Mouse (Mus musculus): ENCODE results near the gene Wdr4. TPM values are rescaled to one million over a fixed set of nuclear protein-coding genes. Genes with fewer than 3 reads are reported as not detected.
A peak's percentile ranks its signal among the peaks of the same experiment; 100 is the strongest.

Wdr4 gene
- polyA plus RNA-seq (2015; fragmentation: Nextera tagmentation; extraction: Ambion mirVana): 38.5 and 43.7 TPM in 2 replicates

DNA sequence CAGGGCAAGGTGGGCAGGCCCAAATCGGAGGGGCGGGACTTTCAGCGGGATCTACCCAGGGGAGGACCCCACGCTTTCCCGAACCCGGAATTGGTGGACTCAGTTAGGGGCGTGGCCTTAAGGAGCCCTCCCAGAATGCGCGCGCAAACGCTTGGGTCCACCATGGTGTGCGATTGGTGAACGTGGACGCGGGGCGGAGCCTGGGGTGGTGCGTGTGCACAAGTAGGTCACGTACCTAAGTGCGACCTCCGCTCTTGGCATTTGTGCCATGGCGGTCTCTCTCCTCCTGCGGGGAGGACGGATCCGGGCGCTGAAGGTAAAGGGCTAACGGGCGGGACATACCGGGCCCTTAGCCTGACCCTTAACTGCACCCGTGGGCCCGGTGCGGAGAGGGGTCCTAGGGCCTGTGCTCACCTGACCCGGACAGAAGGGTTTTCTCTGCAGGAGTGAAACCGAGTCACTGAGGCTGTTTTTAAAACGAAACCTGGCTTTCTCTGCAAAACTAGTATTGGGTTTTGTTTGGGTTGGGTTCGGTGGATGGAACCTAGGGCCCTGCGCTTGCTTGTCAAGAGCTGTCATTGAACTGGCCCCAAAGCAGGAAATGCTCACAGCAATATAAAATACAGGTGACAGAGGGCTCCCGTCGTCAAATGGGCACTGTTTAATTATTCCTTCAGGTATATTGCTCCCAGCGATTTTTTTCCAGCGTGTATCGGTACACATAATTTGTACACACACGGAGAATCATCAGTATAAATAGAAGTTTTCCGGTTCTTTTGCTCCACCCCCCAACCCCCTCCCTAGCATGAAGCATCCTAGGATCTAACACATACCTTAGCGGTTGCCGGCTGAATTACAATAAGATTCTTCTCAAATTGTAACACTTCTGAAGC lies at the start of gene Wdr4, which contains the start of gene Ndufv3:
TSS of gene Wdr4 (minus strand) at position 35 of the 893 bp plus-strand sequence.
TSS of gene Ndufv3 (plus strand) at position 170 of the 893 bp plus-strand sequence.
- no peaks in the 10 kb centered on the region for H3K9me3 ChIP-seq (replicated peaks; ENCODE audit: control insufficient read depth, low read length, poor library complexity, severe bottlenecking)
- H3K36me3 ChIP-seq (ENCODE audit: control insufficient read depth, insufficient read depth, low read length): no peaks in the 10 kb centered on the region
- peak; percentile 96 for ATAC-seq
- under 1% methylated on average over 45 of the region's 45 CpGs for WGBS
- H3K4me2 ChIP-seq (ENCODE audit: low read length): peak within 1 kb of the TSS; percentile 77
- no peaks in the 10 kb centered on the region for H3K27me3 ChIP-seq (ENCODE audit: control insufficient read depth, insufficient read depth, low read depth, low read length)
- peak within 1 kb of the TSS; percentile 59 for H3K4me3 ChIP-seq (ENCODE audit: low read depth, low read length)
- peak within 1 kb of the TSS; percentile 79 for H3K27ac ChIP-seq (ENCODE audit: low read length)
- H3K4me1 ChIP-seq (ENCODE audit: control insufficient read depth, insufficient read depth, low read length): peaks cover 20% of the 10 kb centered on the region
- peak within 1 kb of the TSS; percentile 72 for H3K9ac ChIP-seq (ENCODE audit: low read depth, low read length)

DNA sequence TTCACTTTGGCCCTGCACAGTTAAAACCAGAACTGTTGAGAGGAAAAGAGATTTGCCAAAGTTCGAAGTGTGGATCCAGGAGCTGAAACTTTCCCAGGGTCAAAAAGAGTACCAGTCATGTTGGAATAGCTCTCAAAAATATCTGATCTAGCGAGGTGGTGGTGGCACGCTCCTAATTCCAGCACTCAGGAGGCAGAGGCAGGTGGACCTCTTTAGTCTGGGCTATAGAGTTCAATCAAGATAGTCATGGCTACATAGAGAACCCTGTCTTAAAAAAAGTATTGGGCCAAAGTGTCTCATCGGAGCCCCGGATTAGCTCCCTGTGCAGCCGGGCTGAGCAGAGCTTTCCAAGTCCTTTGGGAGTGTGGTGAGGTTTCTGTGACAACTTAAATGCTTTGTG lies 46.5 kb upstream of the Wdr4 start:
- ATAC-seq: no peak
- Histone ChIP-seq H3K27me3 (ENCODE audit: control insufficient read depth, insufficient read depth, low read depth, low read length) (no peaks in the 10 kb centered on the region), H3K4me2 (ENCODE audit: low read length) (peak overlapping the region; percentile 87), H3K27ac (ENCODE audit: low read length) (no peak overlapping the region), H3K4me3 (ENCODE audit: low read depth, low read length) (peak overlapping the region; percentile 80), H3K4me1 (ENCODE audit: control insufficient read depth, insufficient read depth, low read length) (peaks cover 45% of the 10 kb centered on the region), H3K9ac (ENCODE audit: low read depth, low read length) (peak overlapping the region; percentile 82), H3K36me3 (ENCODE audit: control insufficient read depth, insufficient read depth, low read length) (no peaks in the 10 kb centered on the region), H3K9me3 (replicated peaks; ENCODE audit: control insufficient read depth, low read length, poor library complexity, severe bottlenecking) (no peaks in the 10 kb centered on the region)
- WGBS: 48% methylated on average over 6 of the region's 6 CpGs

DNA sequence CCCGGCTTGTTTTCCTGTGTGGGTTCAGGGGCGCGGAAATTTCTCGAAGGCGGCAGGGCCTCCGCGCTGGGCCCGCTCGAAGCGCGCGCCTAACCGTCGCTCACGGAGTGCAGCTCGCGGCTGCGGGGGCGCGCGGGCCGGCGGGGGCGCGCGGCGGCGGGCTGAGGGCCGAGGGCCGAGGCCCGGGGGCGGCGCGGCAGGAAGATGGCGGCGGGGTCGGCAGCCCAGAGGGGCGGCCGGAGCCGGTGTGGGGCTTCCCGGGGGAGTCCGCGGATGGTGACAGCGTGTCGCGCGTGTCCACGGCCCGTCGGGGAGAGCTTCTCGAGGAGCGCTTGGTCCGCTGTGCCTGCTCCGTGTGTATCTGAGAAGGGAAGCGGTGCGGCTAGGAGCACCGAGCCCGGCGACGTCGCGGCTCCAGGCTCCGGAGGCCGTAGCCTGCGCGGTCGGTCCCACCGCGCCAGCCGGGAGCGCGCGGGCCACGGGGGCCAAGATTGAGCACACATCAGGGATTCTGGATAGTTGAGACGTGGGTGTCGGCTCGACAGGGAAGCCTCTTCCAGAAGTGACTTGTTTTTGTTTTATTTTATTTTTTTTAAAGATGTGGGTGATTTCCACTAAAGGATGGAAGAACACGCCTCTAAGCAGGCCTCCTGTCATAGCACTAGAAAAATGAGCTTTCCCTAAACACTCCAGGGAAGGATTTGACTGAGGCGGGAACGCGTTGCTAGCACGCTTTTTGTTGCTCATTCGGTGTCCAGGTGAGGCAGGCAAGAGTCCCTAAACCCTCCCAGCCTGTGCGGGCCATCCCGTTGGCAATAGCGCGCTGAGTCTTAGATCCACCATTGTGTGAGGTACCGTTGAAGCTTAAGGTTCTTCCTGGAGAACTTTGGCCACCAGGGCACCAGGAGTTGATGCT lies 45.6 kb upstream of the Wdr4 start:
- H3K27me3 ChIP-seq (ENCODE audit: control insufficient read depth, insufficient read depth, low read depth, low read length): no peaks in the 10 kb centered on the region
- H3K4me2 ChIP-seq (ENCODE audit: low read length): peak overlapping the region; percentile 87
- under 1% methylated on average over 76 of the region's 88 CpGs for WGBS
- peak overlapping the region; percentile 99 for H3K27ac ChIP-seq (ENCODE audit: low read length)
- peak overlapping the region; percentile 82 for H3K9ac ChIP-seq (ENCODE audit: low read depth, low read length)
- H3K9me3 ChIP-seq (replicated peaks; ENCODE audit: control insufficient read depth, low read length, poor library complexity, severe bottlenecking): no peaks in the 10 kb centered on the region
- H3K4me3 ChIP-seq (ENCODE audit: low read depth, low read length): peak overlapping the region; percentile 80
- no peaks in the 10 kb centered on the region for H3K36me3 ChIP-seq (ENCODE audit: control insufficient read depth, insufficient read depth, low read length)
- peaks cover 42% of the 10 kb centered on the region for H3K4me1 ChIP-seq (ENCODE audit: control insufficient read depth, insufficient read depth, low read length)
- ATAC-seq: peak; percentile 59

DNA sequence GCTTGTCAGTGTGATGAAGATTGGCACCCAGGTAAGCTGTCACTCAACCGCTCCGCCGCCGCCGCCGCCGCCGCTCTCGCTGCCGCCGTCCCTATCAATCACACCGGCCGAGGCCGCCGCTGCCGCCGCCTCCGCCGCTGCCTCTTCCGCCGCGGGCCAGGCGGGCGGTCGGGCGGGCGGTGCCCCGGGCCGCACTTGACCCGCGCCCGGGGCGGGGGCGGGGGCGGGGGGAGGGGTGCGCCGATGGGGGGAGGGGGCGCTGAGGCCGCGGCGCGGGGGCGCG lies 45.0 kb upstream of the Wdr4 start:
- Histone ChIP-seq H3K9ac (ENCODE audit: low read depth, low read length) (peak overlapping the region; percentile 82), H3K4me2 (ENCODE audit: low read length) (peak overlapping the region; percentile 87), H3K9me3 (replicated peaks; ENCODE audit: control insufficient read depth, low read length, poor library complexity, severe bottlenecking) (no peaks in the 10 kb centered on the region), H3K4me1 (ENCODE audit: control insufficient read depth, insufficient read depth, low read length) (peaks cover 42% of the 10 kb centered on the region), H3K27me3 (ENCODE audit: control insufficient read depth, insufficient read depth, low read depth, low read length) (no peaks in the 10 kb centered on the region), H3K36me3 (ENCODE audit: control insufficient read depth, insufficient read depth, low read length) (no peaks in the 10 kb centered on the region), H3K4me3 (ENCODE audit: low read depth, low read length) (peak overlapping the region; percentile 80), H3K27ac (ENCODE audit: low read length) (peak overlapping the region; percentile 99)
- no peak for ATAC-seq
- WGBS: 0% methylated on average over 6 of the region's 44 CpGs

DNA sequence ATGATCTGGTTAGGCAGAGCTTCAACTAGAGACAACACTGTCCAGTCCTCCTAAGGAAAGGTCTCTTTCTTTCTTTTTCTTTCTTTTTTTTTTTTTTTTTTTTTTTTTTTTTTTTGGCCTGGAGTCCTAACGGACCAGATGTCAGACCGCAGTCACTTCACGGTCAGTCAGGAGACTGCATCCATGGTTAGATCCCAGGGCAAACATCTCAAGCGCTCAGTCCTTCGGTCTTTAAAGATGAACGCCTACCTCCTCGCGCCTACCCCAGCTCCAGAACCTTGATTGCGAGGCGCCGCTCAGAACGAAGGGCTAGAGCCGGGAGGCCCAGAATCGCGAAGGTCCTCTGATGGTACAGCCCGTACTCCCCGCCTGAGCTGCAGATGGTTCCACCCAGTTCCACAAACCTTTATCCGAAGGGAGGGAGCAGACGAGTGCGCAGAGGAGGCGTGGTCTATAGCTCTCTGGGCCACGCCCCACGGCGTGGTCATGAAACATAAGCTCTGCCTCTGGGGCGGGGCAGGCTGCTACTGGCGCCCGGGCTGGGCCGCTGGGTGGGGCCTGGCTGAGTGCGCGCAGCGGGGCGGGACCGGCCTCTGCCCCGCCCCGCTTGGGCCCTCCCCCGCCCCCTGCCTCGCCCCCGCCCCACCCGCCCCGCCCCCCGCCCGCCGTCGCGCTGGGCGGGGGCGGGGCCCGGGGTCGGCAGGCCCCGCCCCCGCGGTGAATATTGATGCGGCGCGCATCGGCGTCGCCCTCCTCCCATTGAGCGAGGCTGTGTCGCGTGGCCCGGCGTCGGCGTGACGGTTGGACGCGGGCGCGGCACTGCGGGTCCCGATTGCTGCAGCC lies 44.5 kb upstream of the Wdr4 start, which contains the start of gene Pknox1:
TSS of gene Pknox1 (plus strand) at position 720 of the 843 bp plus-strand sequence.
- no peaks in the 10 kb centered on the region for H3K27me3 ChIP-seq (ENCODE audit: control insufficient read depth, insufficient read depth, low read depth, low read length)
- H3K9ac ChIP-seq (ENCODE audit: low read depth, low read length): peak within 1 kb of the TSS; percentile 82
- H3K4me3 ChIP-seq (ENCODE audit: low read depth, low read length): peak within 1 kb of the TSS; percentile 80
- H3K4me2 ChIP-seq (ENCODE audit: low read length): peak within 1 kb of the TSS; percentile 87
- peaks cover 38% of the 10 kb centered on the region for H3K4me1 ChIP-seq (ENCODE audit: control insufficient read depth, insufficient read depth, low read length)
- peak within 1 kb of the TSS; percentile 99 for H3K27ac ChIP-seq (ENCODE audit: low read length)
- ATAC-seq: peak; percentile 97
- no peaks in the 10 kb centered on the region for H3K9me3 ChIP-seq (replicated peaks; ENCODE audit: control insufficient read depth, low read length, poor library complexity, severe bottlenecking)
- no peaks in the 10 kb centered on the region for H3K36me3 ChIP-seq (ENCODE audit: control insufficient read depth, insufficient read depth, low read length)
- under 1% methylated on average over 63 of the region's 72 CpGs for WGBS

DNA sequence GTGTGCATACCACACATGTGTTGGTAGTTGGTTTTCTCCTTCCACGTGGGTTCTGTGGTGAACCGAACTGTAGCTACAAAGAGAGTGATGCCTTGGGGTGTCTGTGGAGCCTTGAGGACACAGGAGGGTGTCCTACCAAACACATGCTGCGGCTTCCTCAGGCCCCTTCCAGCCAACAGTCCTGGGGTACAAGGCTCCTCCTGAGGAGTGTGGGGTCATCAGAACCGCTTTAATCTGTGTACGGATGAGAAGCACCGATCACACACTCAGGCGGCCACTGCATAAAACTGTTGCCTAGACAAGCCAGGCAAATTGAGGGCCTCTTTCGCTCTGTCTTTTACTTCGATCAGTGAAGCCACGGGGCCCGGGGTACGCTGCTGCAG lies 43.8 kb upstream of the Wdr4 start:
- whole genome bisulfite sequencing: 12% methylated on average over 12 of the region's 12 CpGs
- no peaks in the 10 kb centered on the region for H3K9me3 ChIP-seq (replicated peaks; ENCODE audit: control insufficient read depth, low read length, poor library complexity, severe bottlenecking)
- peak; percentile 3; the same call in 1 of the 2 replicates for ATAC-seq

GRCm38 (mm10) chr17:31559021-31559789 lies 39.4 kb upstream of the Wdr4 start:
- Histone ChIP-seq H3K4me1 (ENCODE audit: control insufficient read depth, insufficient read depth, low read length) (peaks cover 9% of the 10 kb centered on the region; the same call in 1 of the 2 replicates), H3K4me3 (ENCODE audit: low read depth, low read length) (no peak overlapping the region), H3K36me3 (ENCODE audit: control insufficient read depth, insufficient read depth, low read length) (no peaks in the 10 kb centered on the region), H3K9ac (ENCODE audit: low read depth, low read length) (no peak overlapping the region), H3K4me2 (ENCODE audit: low read length) (no peak overlapping the region), H3K27me3 (ENCODE audit: control insufficient read depth, insufficient read depth, low read depth, low read length) (no peaks in the 10 kb centered on the region), H3K27ac (ENCODE audit: low read length) (no peak overlapping the region), H3K9me3 (replicated peaks; ENCODE audit: control insufficient read depth, low read length, poor library complexity, severe bottlenecking) (no peaks in the 10 kb centered on the region)
- ATAC-seq: no peak
- 92% methylated on average over 11 of the region's 11 CpGs for WGBS

More for the DNA sequence above, 43.8 kb upstream of the Wdr4 start:
- peak overlapping the region; percentile 55 for H3K4me2 ChIP-seq (ENCODE audit: low read length)
- H3K27ac ChIP-seq (ENCODE audit: low read length): peak overlapping the region; percentile 90
- H3K4me3 ChIP-seq (ENCODE audit: low read depth, low read length): peak overlapping the region; percentile 40
- peak overlapping the region; percentile 63 for H3K9ac ChIP-seq (ENCODE audit: low read depth, low read length)
- H3K36me3 ChIP-seq (ENCODE audit: control insufficient read depth, insufficient read depth, low read length): no peaks in the 10 kb centered on the region
- no peaks in the 10 kb centered on the region for H3K27me3 ChIP-seq (ENCODE audit: control insufficient read depth, insufficient read depth, low read depth, low read length)
- peaks cover 32% of the 10 kb centered on the region for H3K4me1 ChIP-seq (ENCODE audit: control insufficient read depth, insufficient read depth, low read length)

Data from midbrain, embryonic 16.5 days (tissue).